Mouse (Mus musculus): ENCODE data around the gene Slc9a9. TPM values are rescaled to one million over a fixed set of nuclear protein-coding genes. Genes with fewer than 3 reads are reported as not detected.
"Not testable (repeated sequence)": the region's sequence is repeated elsewhere in the genome, so short reads cannot be mapped to it uniquely, and the experiment has no call there.

Slc9a9 gene
- total RNA-seq (2014; fragmentation: Nextera tagmentation) = 3.0 and 5.7 TPM in 2 replicates
- 2.9 and 6.1 TPM in 2 replicates for total RNA-seq (2017)

GRCm38 (mm10) chr9:94669791-94670577, at the start of gene Slc9a9:
Gene Slc9a9 (plus strand): TSS chr9:94669909.
- ATAC-seq (replicated peaks; ENCODE audit: low FRiP score, low TSS enrichment, poor library complexity, severe bottlenecking) = peak; percentile 60

DNA sequence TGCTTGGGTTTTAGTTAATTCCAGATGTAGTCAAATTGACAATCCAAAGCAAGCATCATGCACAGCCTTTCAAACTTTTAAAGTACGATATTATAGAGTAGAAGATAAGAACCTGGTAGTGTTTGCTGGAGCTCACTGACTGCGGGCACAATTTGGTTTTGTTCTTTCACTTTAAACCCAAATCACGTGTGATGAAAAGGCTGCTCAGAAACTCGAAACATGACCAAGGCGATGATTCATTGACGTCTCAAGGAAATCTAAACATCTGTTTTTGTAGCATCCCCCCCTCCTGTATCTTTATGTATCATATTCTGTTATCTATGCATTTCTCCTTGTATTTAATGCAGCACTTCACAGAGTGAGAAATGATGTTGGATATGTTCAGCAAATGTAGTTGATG, 49.4 kb upstream of the Slc9a9 start:
- ATAC-seq (replicated peaks; ENCODE audit: low FRiP score, low TSS enrichment, poor library complexity, severe bottlenecking) = no peak

DNA sequence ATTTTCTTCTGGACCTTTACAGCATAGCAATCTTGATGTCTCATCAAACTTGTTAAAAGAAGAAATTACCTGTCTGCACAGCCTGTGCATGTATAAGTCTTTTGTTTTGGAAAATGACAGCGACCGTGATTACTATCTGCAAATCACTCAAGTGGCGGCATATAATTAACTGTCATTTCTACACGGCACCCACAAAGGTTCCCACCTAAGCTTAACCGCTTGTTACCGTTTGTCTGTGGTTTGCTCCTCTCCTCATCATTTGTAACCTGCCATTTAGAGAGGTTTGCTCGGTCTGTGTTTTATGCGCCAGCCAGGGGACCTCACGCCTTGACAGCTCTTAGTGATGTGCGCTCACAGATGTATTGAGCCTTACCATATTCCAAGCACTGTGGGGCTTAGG, 48.9 kb upstream of the Slc9a9 start:
- ATAC-seq (replicated peaks; ENCODE audit: low FRiP score, low TSS enrichment, poor library complexity, severe bottlenecking) = no peak

DNA sequence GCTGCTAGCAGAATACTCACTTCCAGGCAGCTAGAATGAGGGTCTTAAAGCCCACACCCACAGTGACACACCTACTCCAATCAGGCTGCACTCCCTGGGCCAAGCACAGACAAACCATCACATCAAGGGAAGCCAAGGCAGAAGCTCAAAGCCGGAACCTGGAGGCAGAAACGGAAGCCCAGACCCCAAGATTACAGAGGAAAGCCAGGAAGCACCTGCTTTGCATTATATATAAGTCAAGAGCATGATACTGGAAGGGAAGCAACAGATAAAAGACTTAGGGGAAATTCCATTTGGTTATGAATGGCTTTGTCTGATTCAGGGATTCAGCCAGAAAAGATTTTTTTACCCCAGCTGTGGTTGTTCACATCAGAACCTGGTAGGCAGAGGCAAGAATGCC, 47.8 kb upstream of the Slc9a9 start:
- no peak for ATAC-seq (replicated peaks; ENCODE audit: low FRiP score, low TSS enrichment, poor library complexity, severe bottlenecking)

DNA sequence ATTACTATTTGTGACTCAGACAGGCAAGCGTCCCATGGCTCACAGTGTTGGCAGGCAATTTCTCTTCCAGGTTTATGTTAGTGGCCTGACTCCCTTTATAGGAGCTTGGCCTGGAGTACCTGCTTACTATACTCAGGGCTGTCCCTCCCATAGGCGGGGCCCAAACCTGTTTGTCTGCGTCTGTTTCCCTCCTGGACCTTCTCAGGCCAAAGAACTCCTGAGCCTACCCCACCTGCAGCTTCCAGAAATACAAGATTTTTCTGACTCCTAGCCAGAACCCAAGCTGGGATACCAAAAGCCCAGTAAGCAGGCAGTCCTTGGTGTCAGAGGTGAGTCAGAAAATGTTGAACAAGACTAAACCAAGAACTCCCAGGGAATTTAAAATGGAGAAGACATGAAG, 43.0 kb upstream of the Slc9a9 start:
- no peak for ATAC-seq (replicated peaks; ENCODE audit: low FRiP score, low TSS enrichment, poor library complexity, severe bottlenecking)

DNA sequence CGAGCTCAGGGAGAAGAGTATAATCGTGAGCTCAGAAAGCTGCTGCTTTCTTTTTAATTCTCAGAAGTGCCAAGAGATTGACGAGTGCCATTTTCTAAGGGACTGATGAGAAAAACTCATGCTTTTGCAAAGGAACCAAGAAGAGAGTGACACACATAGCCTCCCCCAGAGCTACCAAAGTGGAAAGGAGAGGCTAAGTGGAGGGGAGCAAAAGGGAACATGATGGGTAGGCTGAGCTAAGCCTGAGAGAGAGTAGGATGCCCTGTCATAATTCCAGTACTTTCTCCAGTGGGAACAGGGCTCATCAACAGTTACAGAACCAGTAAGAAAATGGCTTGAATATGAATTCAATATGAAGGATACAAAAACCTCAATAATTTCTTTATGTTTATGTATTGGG, 40.8 kb upstream of the Slc9a9 start:
- no peak for ATAC-seq (replicated peaks; ENCODE audit: low FRiP score, low TSS enrichment, poor library complexity, severe bottlenecking)

DNA sequence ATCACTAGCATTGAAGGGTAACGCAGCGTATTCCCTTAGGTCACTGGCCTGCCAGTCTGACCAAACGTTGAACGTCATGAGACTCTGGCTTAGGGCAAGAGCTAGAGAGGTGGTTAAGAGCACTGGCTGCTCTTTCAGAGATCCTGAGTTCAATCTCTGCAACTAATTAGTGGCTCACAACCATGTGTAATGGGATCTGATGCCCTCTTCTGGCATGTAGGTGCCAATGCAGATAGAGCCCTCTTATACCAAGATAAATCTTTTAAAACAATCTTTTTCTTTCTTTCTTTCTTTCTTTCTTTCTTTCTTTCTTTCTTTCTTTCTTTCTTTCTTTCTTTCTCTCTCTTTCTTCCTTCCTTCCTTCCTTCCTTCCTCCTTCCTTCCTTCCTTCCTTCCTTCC, 35.4 kb upstream of the Slc9a9 start:
- ATAC-seq (replicated peaks; ENCODE audit: low FRiP score, low TSS enrichment, poor library complexity, severe bottlenecking) = not testable (repeated sequence)

GRCm38 (mm10) chr9:94645631-94646030, 24.1 kb upstream of the Slc9a9 start:
- no peak for ATAC-seq (replicated peaks; ENCODE audit: low FRiP score, low TSS enrichment, poor library complexity, severe bottlenecking)

DNA sequence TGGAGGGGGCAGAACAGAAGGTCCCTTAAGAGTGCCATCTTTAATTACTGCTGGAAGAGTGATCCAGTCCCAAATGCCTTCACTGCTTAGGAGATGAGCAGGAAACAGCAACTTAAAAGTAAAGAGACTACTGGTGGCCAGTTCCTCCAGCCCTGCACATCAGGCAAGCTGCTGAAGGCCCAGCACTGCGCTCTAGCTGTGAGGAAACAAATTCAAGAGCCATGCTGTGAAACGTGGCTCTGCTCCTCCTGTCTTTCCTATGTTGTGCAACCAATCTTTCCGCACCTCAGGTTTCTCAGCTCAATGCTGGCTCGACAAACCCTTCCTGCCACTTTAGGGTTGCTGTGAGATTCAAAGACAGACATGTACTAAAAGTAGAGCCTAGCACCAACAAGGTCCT, 22.3 kb upstream of the Slc9a9 start:
- no peak for ATAC-seq (replicated peaks; ENCODE audit: low FRiP score, low TSS enrichment, poor library complexity, severe bottlenecking)

DNA sequence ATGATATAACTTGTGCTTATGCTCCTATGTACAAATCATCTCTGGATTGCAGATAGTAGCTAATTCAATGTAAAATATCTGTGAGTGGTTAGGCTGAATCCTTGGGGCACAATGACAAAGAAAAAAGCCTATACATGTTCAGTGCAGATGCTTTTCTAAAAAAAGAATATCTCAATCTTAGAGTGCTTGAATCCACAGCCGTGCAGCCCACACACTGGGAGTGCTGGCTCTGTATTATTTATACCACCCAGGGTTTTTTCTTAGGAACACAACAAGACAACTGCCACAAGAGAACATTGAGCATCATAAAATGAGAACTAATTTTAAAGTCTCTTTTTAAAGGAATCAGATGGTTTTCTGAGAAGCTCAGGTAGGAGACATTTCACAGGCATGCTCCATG, 19.7 kb upstream of the Slc9a9 start:
- no peak for ATAC-seq (replicated peaks; ENCODE audit: low FRiP score, low TSS enrichment, poor library complexity, severe bottlenecking)

- no peak for ATAC-seq (replicated peaks; ENCODE audit: low FRiP score, low TSS enrichment, poor library complexity, severe bottlenecking)
Measured at GRCm38 (mm10) chr9:94653198-94653597, 16.5 kb upstream of the Slc9a9 start.

- ATAC-seq (replicated peaks; ENCODE audit: low FRiP score, low TSS enrichment, poor library complexity, severe bottlenecking) = no peak
Measured at GRCm38 (mm10) chr9:94653827-94654226, 15.9 kb upstream of the Slc9a9 start.

DNA sequence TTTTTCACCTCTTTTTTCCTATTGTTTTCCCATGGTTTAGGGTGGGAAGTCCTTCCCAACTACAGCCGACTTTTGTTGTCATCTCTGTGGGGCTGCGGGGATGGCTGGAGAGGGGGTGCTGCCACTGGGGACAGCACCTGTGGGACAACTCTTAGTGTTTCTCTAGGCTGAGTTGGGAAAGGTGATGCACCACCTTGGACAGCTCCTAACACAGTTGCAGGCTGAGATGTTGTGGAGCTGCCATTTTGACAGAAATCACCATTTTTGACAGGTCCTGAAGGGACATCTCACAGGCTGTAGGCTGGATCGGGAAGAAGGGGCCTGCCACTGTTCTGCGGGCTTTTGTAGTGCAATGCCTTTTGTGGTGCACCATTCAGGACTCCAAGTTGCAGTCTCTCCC, 13.4 kb upstream of the Slc9a9 start:
- ATAC-seq (replicated peaks; ENCODE audit: low FRiP score, low TSS enrichment, poor library complexity, severe bottlenecking) = 0 out of 2 replicates have a peak, but pooled peaks have one; percentile 14

GRCm38 (mm10) chr9:94659401-94660152, 10.1 kb upstream of the Slc9a9 start:
- peak; percentile 36; the same call in 1 of the 2 replicates for ATAC-seq (replicated peaks; ENCODE audit: low FRiP score, low TSS enrichment, poor library complexity, severe bottlenecking)

- ATAC-seq (replicated peaks; ENCODE audit: low FRiP score, low TSS enrichment, poor library complexity, severe bottlenecking) = no peak
Measured at GRCm38 (mm10) chr9:94661768-94662167, 7.9 kb upstream of the Slc9a9 start.

- ATAC-seq (replicated peaks; ENCODE audit: low FRiP score, low TSS enrichment, poor library complexity, severe bottlenecking) = no peak
Measured at GRCm38 (mm10) chr9:94665248-94665647, 4.5 kb upstream of the Slc9a9 start.

GRCm38 (mm10) chr9:94668589-94668988, 1.1 kb upstream of the Slc9a9 start:
- peak; percentile 46; the same call in 1 of the 2 replicates for ATAC-seq (replicated peaks; ENCODE audit: low FRiP score, low TSS enrichment, poor library complexity, severe bottlenecking)

- no peak for ATAC-seq (replicated peaks; ENCODE audit: low FRiP score, low TSS enrichment, poor library complexity, severe bottlenecking)
Measured at GRCm38 (mm10) chr9:94670704-94671103, 995 bp downstream of the Slc9a9 start.

GRCm38 (mm10) chr9:94674704-94675103, 5.0 kb downstream of the Slc9a9 start:
- no peak for ATAC-seq (replicated peaks; ENCODE audit: low FRiP score, low TSS enrichment, poor library complexity, severe bottlenecking)

DNA sequence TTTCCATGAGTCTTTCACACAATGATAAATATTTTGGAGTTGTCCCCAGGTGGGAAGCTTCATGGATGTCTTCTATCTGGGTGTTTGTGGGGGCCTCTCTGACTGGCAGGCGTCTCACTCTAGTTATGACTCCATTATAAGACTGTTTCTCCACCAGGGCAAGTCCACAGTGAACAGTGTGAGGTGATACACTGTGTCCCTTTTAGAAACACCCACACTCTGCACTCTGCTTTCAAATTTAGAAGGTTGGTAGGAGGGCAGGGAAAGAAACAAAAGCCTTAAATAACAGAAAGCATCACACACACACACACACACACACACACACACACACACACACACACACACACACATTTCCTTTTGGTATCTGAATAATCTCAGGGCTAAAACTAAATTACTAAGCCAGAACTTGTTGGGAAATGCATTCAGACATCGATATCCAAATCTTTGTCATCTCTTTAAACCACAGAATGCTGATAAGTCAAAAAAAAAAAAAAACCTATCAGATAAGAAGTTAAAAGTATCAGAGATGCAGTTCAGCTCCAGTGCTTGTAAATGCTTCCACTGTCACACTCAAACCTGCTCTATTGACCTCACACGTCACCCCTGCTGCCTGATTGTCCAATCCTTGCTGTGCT, 8.4 kb downstream of the Slc9a9 start:
- no peak for ATAC-seq (replicated peaks; ENCODE audit: low FRiP score, low TSS enrichment, poor library complexity, severe bottlenecking)
